Mouse (Mus musculus): ENCODE measurements at regions not wholly inside any gene's neighbourhood (a gene's known extent, or its start where the extent isn't known, plus 50 kb on each side); places are given as distances from the start of the nearest gene placed in this dataset.
"Not testable (repeated sequence)": the region's sequence is repeated elsewhere in the genome, so short reads cannot be mapped to it uniquely, and the experiment has no call there.

DNA sequence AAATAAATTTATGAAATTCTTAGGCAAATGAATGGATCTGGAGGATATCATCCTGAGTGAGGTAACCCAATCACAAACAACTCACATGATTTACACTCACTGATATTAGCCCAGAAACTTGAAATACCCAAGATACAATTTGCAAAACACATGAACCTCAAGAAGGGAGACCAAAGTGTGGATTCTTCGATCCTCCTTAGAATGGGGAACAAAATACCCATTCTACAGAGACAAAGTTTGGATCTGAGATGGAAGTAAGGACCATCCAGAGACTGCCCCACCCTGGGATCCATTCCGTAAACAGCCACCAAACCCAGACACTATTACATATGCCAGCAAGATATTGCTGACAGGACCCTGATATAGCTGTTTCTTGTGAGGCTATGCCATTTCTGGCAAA is 971.2 kb downstream of the Agbl1 start:
- WGBS = 86% methylated on average over 2 of the region's 2 CpGs

DNA sequence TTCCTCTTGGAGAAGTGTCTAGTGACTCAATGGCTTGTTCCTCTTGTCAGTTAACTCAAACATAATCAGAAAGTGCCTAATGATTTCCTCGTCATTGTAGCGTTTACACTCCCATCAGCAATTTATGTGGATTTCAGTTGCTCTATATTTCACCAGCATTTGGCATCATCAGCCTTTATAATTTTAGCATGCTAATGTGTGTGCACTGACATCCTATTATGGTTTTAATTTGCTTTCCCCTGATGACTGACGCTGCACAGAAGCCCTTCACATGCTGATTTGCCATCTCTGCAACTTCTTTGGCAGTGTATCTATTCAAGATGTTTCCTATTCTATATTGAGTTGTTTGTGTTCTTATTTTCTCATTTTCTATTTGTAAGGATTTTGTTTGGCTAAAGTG is 975.9 kb downstream of the Agbl1 start:
- no peaks in the 10 kb centered on the region for H3K36me3 ChIP-seq (ENCODE audit: control insufficient read depth, insufficient read depth, low read length)
- no peaks in the 10 kb centered on the region for H3K27me3 ChIP-seq (replicated peaks; ENCODE audit: control insufficient read depth, insufficient read depth, low read length)
- H3K27ac ChIP-seq (ENCODE audit: insufficient read depth, low read depth, low read length) = no peak overlapping the region
- no peaks in the 10 kb centered on the region for H3K4me1 ChIP-seq (ENCODE audit: control insufficient read depth, insufficient read depth, low read length)
- WGBS = 78% methylated on average over 3 of the region's 3 CpGs
- no peak for DNase-seq
- TF ChIP-seq POLR2A (IDR thresholded peaks at IDR 0.05; ENCODE audit: low read depth, low read length) (no peak), CTCF (conservative IDR thresholded peaks at IDR 0.05; ENCODE audit: insufficient read depth, insufficient read length, low read depth, low read length) (no peak)
- H3K4me3 ChIP-seq (ENCODE audit: insufficient read depth, low read depth, low read length) = no peak overlapping the region

More for the DNA sequence above, 971.2 kb downstream of the Agbl1 start:
- not testable (repeated sequence) for H3K4me3 ChIP-seq (ENCODE audit: insufficient read depth, low read depth, low read length); H3K27me3 ChIP-seq (replicated peaks; ENCODE audit: control insufficient read depth, insufficient read depth, low read length); H3K27ac ChIP-seq (ENCODE audit: insufficient read depth, low read depth, low read length); H3K4me1 ChIP-seq (ENCODE audit: control insufficient read depth, insufficient read depth, low read length); H3K36me3 ChIP-seq (ENCODE audit: control insufficient read depth, insufficient read depth, low read length); DNase-seq

DNA sequence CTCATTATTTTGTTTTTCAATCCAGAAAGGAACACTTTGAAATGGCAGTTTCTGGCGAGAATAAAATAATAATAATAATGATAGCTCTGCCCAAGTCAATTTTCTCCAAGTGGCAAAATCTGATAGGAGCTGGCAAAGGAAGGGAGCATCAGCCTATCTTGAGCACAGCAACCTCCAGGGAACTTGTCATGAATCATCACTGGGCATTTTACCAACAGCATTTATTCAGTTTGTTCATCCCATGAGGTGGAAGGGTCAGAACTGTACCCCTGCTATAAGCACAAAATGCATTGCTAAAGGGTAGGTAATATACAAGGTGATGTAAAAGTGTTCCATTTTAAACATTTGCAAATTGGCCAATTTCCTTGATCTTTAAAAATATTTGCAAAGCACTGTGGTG is 1019.7 kb downstream of the Agbl1 start:
- DNase-seq = no peak
- TF ChIP-seq POLR2A (IDR thresholded peaks at IDR 0.05; ENCODE audit: low read depth, low read length) (no peak), CTCF (conservative IDR thresholded peaks at IDR 0.05; ENCODE audit: insufficient read depth, insufficient read length, low read depth, low read length) (no peak)
- H3K4me1 ChIP-seq (ENCODE audit: control insufficient read depth, insufficient read depth, low read length) = no peaks in the 10 kb centered on the region
- no peak overlapping the region for H3K4me3 ChIP-seq (ENCODE audit: insufficient read depth, low read depth, low read length)
- WGBS = 78% methylated on average over 1 of the region's 1 CpGs
- H3K27ac ChIP-seq (ENCODE audit: insufficient read depth, low read depth, low read length) = no peak overlapping the region
- no peaks in the 10 kb centered on the region; the same call in 1 of the 2 replicates for H3K27me3 ChIP-seq (replicated peaks; ENCODE audit: control insufficient read depth, insufficient read depth, low read length)
- H3K36me3 ChIP-seq (ENCODE audit: control insufficient read depth, insufficient read depth, low read length) = no peaks in the 10 kb centered on the region

GRCm38 (mm10) chr7:77287657-77288056 is 1058.0 kb downstream of the Agbl1 start:
- TF ChIP-seq POLR2A (IDR thresholded peaks at IDR 0.05; ENCODE audit: low read depth, low read length) (no peak), CTCF (conservative IDR thresholded peaks at IDR 0.05; ENCODE audit: insufficient read depth, insufficient read length, low read depth, low read length) (no peak)
- 64% methylated on average over 4 of the region's 4 CpGs for WGBS
- H3K27ac ChIP-seq (ENCODE audit: insufficient read depth, low read depth, low read length) = no peak overlapping the region

GRCm38 (mm10) chr7:77294984-77295642 is 1065.4 kb downstream of the Agbl1 start:
- H3K36me3 ChIP-seq (ENCODE audit: control insufficient read depth, insufficient read depth, low read length) = no peaks in the 10 kb centered on the region
- no peak overlapping the region for H3K27ac ChIP-seq (ENCODE audit: insufficient read depth, low read depth, low read length)
- no peak for TF ChIP-seq POLR2A (IDR thresholded peaks at IDR 0.05; ENCODE audit: low read depth, low read length)
- TF ChIP-seq CTCF (conservative IDR thresholded peaks at IDR 0.05; ENCODE audit: insufficient read depth, insufficient read length, low read depth, low read length) = no peak
- H3K4me3 ChIP-seq (ENCODE audit: insufficient read depth, low read depth, low read length) = no peak overlapping the region
- H3K4me1 ChIP-seq (ENCODE audit: control insufficient read depth, insufficient read depth, low read length) = no peaks in the 10 kb centered on the region
- WGBS = 47% methylated on average over 5 of the region's 5 CpGs
- no peak for DNase-seq
- H3K27me3 ChIP-seq (replicated peaks; ENCODE audit: control insufficient read depth, insufficient read depth, low read length) = no peaks in the 10 kb centered on the region

More at GRCm38 (mm10) chr7:77287657-77288056, 1058.0 kb downstream of the Agbl1 start:
- H3K27me3 ChIP-seq (replicated peaks; ENCODE audit: control insufficient read depth, insufficient read depth, low read length) = no peaks in the 10 kb centered on the region
- H3K4me1 ChIP-seq (ENCODE audit: control insufficient read depth, insufficient read depth, low read length) = no peaks in the 10 kb centered on the region
- no peak overlapping the region for H3K4me3 ChIP-seq (ENCODE audit: insufficient read depth, low read depth, low read length)
- no peaks in the 10 kb centered on the region for H3K36me3 ChIP-seq (ENCODE audit: control insufficient read depth, insufficient read depth, low read length)
- DNase-seq = no peak

- peak; percentile 3 for DNase-seq
- Histone ChIP-seq H3K27ac (ENCODE audit: insufficient read depth, low read depth, low read length) (no peak overlapping the region), H3K36me3 (ENCODE audit: control insufficient read depth, insufficient read depth, low read length) (no peaks in the 10 kb centered on the region), H3K27me3 (replicated peaks; ENCODE audit: control insufficient read depth, insufficient read depth, low read length) (no peaks in the 10 kb centered on the region), H3K4me1 (ENCODE audit: control insufficient read depth, insufficient read depth, low read length) (no peaks in the 10 kb centered on the region), H3K4me3 (ENCODE audit: insufficient read depth, low read depth, low read length) (no peak overlapping the region)
- TF ChIP-seq CTCF (conservative IDR thresholded peaks at IDR 0.05; ENCODE audit: insufficient read depth, insufficient read length, low read depth, low read length) = no peak
- no peak for TF ChIP-seq POLR2A (IDR thresholded peaks at IDR 0.05; ENCODE audit: low read depth, low read length)
- WGBS = 38% methylated on average over 3 of the region's 3 CpGs
These were observed 1073.5 kb downstream of the Agbl1 start for GRCm38 (mm10) chr7:77303227-77303626.

DNA sequence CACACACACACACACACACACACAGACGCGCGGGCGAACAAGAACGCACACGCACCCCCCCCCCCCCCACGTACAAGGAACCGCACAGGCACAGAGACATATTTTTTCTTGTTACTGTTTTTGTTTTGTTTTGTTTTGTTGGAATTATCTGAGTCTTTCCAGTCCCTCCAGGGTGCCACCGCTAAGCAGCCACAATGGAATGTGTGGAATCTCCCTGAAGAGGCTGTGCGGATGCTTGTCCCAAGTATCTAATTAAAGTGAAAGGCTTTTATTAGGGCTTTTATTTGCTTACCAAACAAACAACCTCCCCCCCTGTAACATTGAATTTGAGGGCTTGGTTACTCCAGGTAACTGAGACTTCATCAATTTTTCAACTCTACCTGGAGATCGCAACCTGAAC is 1074.2 kb downstream of the Agbl1 start:
- H3K27ac ChIP-seq (ENCODE audit: insufficient read depth, low read depth, low read length) = no peak overlapping the region
- 22% methylated on average over 11 of the region's 11 CpGs for WGBS
- H3K4me1 ChIP-seq (ENCODE audit: control insufficient read depth, insufficient read depth, low read length) = no peaks in the 10 kb centered on the region
- TF ChIP-seq POLR2A (IDR thresholded peaks at IDR 0.05; ENCODE audit: low read depth, low read length) (no peak), CTCF (conservative IDR thresholded peaks at IDR 0.05; ENCODE audit: insufficient read depth, insufficient read length, low read depth, low read length) (no peak)
- H3K27me3 ChIP-seq (replicated peaks; ENCODE audit: control insufficient read depth, insufficient read depth, low read length) = no peaks in the 10 kb centered on the region
- H3K36me3 ChIP-seq (ENCODE audit: control insufficient read depth, insufficient read depth, low read length) = no peaks in the 10 kb centered on the region
- DNase-seq = no peak
- no peak overlapping the region; the same call in 1 of the 2 replicates for H3K4me3 ChIP-seq (ENCODE audit: insufficient read depth, low read depth, low read length)

Measured in kidney, adult 2 months (tissue).